Mouse (Mus musculus): ENCODE data around the gene Serpina3i. TPM values are rescaled to one million over a fixed set of nuclear protein-coding genes. Genes with fewer than 3 reads are reported as not detected.
A peak's percentile ranks its signal among the peaks of the same experiment; 100 is the strongest.

The Serpina3i gene
- 1.1 and 2.3 TPM in 2 replicates for polyA plus RNA-seq (2011; ENCODE audit: insufficient read depth, insufficient read length, low read depth, missing spikeins)

DNA sequence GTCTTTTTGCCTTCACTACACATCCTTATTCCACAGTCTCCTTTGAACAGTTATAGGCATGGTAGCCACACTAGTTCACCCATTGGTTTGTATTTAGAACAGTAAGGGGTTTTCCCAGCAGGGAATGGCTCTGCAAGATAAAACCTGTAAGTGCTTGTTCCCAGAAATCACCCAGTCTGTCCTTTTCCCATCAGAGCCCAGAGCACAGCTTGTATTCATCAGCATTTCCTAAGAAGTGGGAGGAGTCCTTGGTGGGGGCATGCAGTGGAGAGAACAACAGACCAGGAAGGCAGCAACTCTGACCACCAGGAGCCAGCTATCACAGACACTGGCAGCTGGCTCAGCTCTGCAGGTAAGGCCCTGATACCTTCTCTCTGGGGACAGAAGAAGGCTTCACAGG lies at the start of gene Serpina3i:
Gene Serpina3i, plus strand, starts transcription at position 260 of the 400 bp plus-strand sequence.
- no peaks in the 10 kb centered on the region for H3K4me1 ChIP-seq (ENCODE audit: control insufficient read depth, insufficient read depth, low read length)
- TF ChIP-seq POLR2A (IDR thresholded peaks at IDR 0.05; ENCODE audit: insufficient read depth, low read length) = no peak
- 0 out of 2 replicates have a peak, but pooled peaks have one; percentile 51 for TF ChIP-seq EP300 (IDR thresholded peaks at IDR 0.05; ENCODE audit: insufficient read depth, low read depth, low read length)
- no peak for TF ChIP-seq CTCF (IDR thresholded peaks at IDR 0.05; ENCODE audit: low read depth, low read length)
- H3K27me3 ChIP-seq (ENCODE audit: control insufficient read depth, insufficient read depth, low read length, poor library complexity, severe bottlenecking) = no peaks in the 10 kb centered on the region
- H3K4me3 ChIP-seq (ENCODE audit: low read depth, low read length) = no peak within 1 kb of the TSS
- H3K9ac ChIP-seq (ENCODE audit: low read depth, poor library complexity, severe bottlenecking) = no peak within 1 kb of the TSS
- H3K27ac ChIP-seq (ENCODE audit: insufficient read depth, low read length) = no peak within 1 kb of the TSS
- H3K9me3 ChIP-seq (replicated peaks; ENCODE audit: control insufficient read depth, insufficient read depth, low read length, poor library complexity, severe bottlenecking) = no peaks in the 10 kb centered on the region
- H3K36me3 ChIP-seq (ENCODE audit: control insufficient read depth, insufficient read depth, low read length, poor library complexity, severe bottlenecking) = no peaks in the 10 kb centered on the region

- no peak overlapping the region for H3K4me3 ChIP-seq (ENCODE audit: low read depth, low read length)
- H3K4me1 ChIP-seq (ENCODE audit: control insufficient read depth, insufficient read depth, low read length) = no peaks in the 10 kb centered on the region
- no peaks in the 10 kb centered on the region for H3K36me3 ChIP-seq (ENCODE audit: control insufficient read depth, insufficient read depth, low read length, poor library complexity, severe bottlenecking)
- H3K27ac ChIP-seq (ENCODE audit: insufficient read depth, low read length) = no peak overlapping the region
- H3K27me3 ChIP-seq (ENCODE audit: control insufficient read depth, insufficient read depth, low read length, poor library complexity, severe bottlenecking) = no peaks in the 10 kb centered on the region
- H3K9ac ChIP-seq (ENCODE audit: low read depth, poor library complexity, severe bottlenecking) = no peak overlapping the region
- H3K9me3 ChIP-seq (replicated peaks; ENCODE audit: control insufficient read depth, insufficient read depth, low read length, poor library complexity, severe bottlenecking) = no peaks in the 10 kb centered on the region
- no peak for TF ChIP-seq EP300 (IDR thresholded peaks at IDR 0.05; ENCODE audit: insufficient read depth, low read depth, low read length)
- no peak for TF ChIP-seq CTCF (IDR thresholded peaks at IDR 0.05; ENCODE audit: low read depth, low read length)
- TF ChIP-seq POLR2A (IDR thresholded peaks at IDR 0.05; ENCODE audit: insufficient read depth, low read length) = no peak
Measured at GRCm38 (mm10) chr12:104213689-104214444, 49.1 kb upstream of the Serpina3i start.

- Histone ChIP-seq H3K4me1 (ENCODE audit: control insufficient read depth, insufficient read depth, low read length) (no peaks in the 10 kb centered on the region), H3K27me3 (ENCODE audit: control insufficient read depth, insufficient read depth, low read length, poor library complexity, severe bottlenecking) (no peaks in the 10 kb centered on the region), H3K9ac (ENCODE audit: low read depth, poor library complexity, severe bottlenecking) (no peak within 1 kb of the TSS), H3K4me3 (ENCODE audit: low read depth, low read length) (no peak within 1 kb of the TSS), H3K9me3 (replicated peaks; ENCODE audit: control insufficient read depth, insufficient read depth, low read length, poor library complexity, severe bottlenecking) (no peaks in the 10 kb centered on the region), H3K27ac (ENCODE audit: insufficient read depth, low read length) (no peak within 1 kb of the TSS), H3K36me3 (ENCODE audit: control insufficient read depth, insufficient read depth, low read length, poor library complexity, severe bottlenecking) (no peaks in the 10 kb centered on the region)
- TF ChIP-seq EP300 (IDR thresholded peaks at IDR 0.05; ENCODE audit: insufficient read depth, low read depth, low read length) (no peak), POLR2A (IDR thresholded peaks at IDR 0.05; ENCODE audit: insufficient read depth, low read length) (no peak)
Measured at GRCm38 (mm10) chr12:104214445-104214753, 48.5 kb upstream of the Serpina3i start, which contains the start of gene Serpina3f. Gene Serpina3f (plus strand): TSS chr12:104214544.

DNA sequence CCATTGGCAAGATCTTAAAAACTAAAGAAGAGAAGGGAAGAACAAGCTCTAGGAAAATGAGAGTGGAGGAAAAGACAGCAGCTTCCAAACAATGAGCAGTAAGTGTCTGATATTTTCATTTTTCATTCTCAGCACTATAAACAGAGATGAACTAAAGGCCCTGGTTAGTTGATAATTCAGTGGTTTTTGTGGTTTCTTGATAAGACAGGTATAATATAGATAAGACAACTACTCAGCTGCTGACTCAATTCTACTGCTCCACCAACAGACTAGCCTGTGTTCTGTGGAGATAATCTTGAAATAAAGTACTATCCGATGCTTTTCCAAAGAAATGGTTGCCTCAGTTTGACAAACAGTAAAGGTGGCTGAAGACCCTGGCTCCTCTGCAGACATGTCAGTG lies 47.7 kb upstream of the Serpina3i start:
- Histone ChIP-seq H3K36me3 (ENCODE audit: control insufficient read depth, insufficient read depth, low read length, poor library complexity, severe bottlenecking) (no peaks in the 10 kb centered on the region), H3K9me3 (replicated peaks; ENCODE audit: control insufficient read depth, insufficient read depth, low read length, poor library complexity, severe bottlenecking) (no peaks in the 10 kb centered on the region), H3K9ac (ENCODE audit: low read depth, poor library complexity, severe bottlenecking) (no peak overlapping the region), H3K4me3 (ENCODE audit: low read depth, low read length) (no peak overlapping the region), H3K27ac (ENCODE audit: insufficient read depth, low read length) (no peak overlapping the region), H3K4me1 (ENCODE audit: control insufficient read depth, insufficient read depth, low read length) (no peaks in the 10 kb centered on the region), H3K27me3 (ENCODE audit: control insufficient read depth, insufficient read depth, low read length, poor library complexity, severe bottlenecking) (no peaks in the 10 kb centered on the region)
- TF ChIP-seq CTCF (IDR thresholded peaks at IDR 0.05; ENCODE audit: low read depth, low read length) (no peak), POLR2A (IDR thresholded peaks at IDR 0.05; ENCODE audit: insufficient read depth, low read length) (no peak), EP300 (IDR thresholded peaks at IDR 0.05; ENCODE audit: insufficient read depth, low read depth, low read length) (no peak)

DNA sequence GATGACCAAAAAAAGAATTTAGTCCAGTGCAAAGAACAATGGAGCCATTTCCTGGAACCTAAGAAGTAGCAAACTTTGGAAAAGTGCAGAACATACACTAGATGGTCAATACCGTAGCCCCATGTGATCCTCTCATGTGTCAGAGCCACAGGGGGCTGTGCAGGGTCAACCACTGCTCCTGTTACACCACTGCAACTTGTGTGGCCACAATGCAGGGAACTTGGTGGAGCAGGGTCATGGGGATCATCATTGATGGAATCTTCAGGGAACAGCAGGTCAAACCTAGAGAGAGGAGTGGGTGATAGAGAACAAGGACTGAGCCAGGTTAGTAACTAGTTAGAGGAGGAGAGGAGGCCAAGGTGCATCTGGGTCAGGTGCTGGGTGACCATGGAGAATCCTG lies 41.3 kb upstream of the Serpina3i start:
- H3K36me3 ChIP-seq (ENCODE audit: control insufficient read depth, insufficient read depth, low read length, poor library complexity, severe bottlenecking) = no peaks in the 10 kb centered on the region

GRCm38 (mm10) chr12:104223690-104224089 lies 39.2 kb upstream of the Serpina3i start:
- H3K9ac ChIP-seq (ENCODE audit: low read depth, poor library complexity, severe bottlenecking) = no peak overlapping the region
- TF ChIP-seq CTCF (IDR thresholded peaks at IDR 0.05; ENCODE audit: low read depth, low read length) (no peak), POLR2A (IDR thresholded peaks at IDR 0.05; ENCODE audit: insufficient read depth, low read length) (no peak), EP300 (IDR thresholded peaks at IDR 0.05; ENCODE audit: insufficient read depth, low read depth, low read length) (no peak)
- H3K4me3 ChIP-seq (ENCODE audit: low read depth, low read length) = no peak overlapping the region
- no peaks in the 10 kb centered on the region for H3K36me3 ChIP-seq (ENCODE audit: control insufficient read depth, insufficient read depth, low read length, poor library complexity, severe bottlenecking)
- no peak overlapping the region for H3K27ac ChIP-seq (ENCODE audit: insufficient read depth, low read length)
- H3K9me3 ChIP-seq (replicated peaks; ENCODE audit: control insufficient read depth, insufficient read depth, low read length, poor library complexity, severe bottlenecking) = no peaks in the 10 kb centered on the region
- H3K27me3 ChIP-seq (ENCODE audit: control insufficient read depth, insufficient read depth, low read length, poor library complexity, severe bottlenecking) = no peaks in the 10 kb centered on the region
- H3K4me1 ChIP-seq (ENCODE audit: control insufficient read depth, insufficient read depth, low read length) = no peaks in the 10 kb centered on the region

More for the DNA sequence above, 41.3 kb upstream of the Serpina3i start:
- Histone ChIP-seq H3K4me1 (ENCODE audit: control insufficient read depth, insufficient read depth, low read length) (no peaks in the 10 kb centered on the region), H3K27me3 (ENCODE audit: control insufficient read depth, insufficient read depth, low read length, poor library complexity, severe bottlenecking) (no peaks in the 10 kb centered on the region), H3K27ac (ENCODE audit: insufficient read depth, low read length) (no peak overlapping the region), H3K9me3 (replicated peaks; ENCODE audit: control insufficient read depth, insufficient read depth, low read length, poor library complexity, severe bottlenecking) (no peaks in the 10 kb centered on the region), H3K4me3 (ENCODE audit: low read depth, low read length) (no peak overlapping the region), H3K9ac (ENCODE audit: low read depth, poor library complexity, severe bottlenecking) (no peak overlapping the region)
- TF ChIP-seq EP300 (IDR thresholded peaks at IDR 0.05; ENCODE audit: insufficient read depth, low read depth, low read length) = no peak
- no peak for TF ChIP-seq CTCF (IDR thresholded peaks at IDR 0.05; ENCODE audit: low read depth, low read length)
- no peak for TF ChIP-seq POLR2A (IDR thresholded peaks at IDR 0.05; ENCODE audit: insufficient read depth, low read length)

Measured in ES-Bruce4 (cell line).